Mouse (Mus musculus): Measurements from ENCODE around the gene Dnajc6.

Gene Dnajc6

DNA sequence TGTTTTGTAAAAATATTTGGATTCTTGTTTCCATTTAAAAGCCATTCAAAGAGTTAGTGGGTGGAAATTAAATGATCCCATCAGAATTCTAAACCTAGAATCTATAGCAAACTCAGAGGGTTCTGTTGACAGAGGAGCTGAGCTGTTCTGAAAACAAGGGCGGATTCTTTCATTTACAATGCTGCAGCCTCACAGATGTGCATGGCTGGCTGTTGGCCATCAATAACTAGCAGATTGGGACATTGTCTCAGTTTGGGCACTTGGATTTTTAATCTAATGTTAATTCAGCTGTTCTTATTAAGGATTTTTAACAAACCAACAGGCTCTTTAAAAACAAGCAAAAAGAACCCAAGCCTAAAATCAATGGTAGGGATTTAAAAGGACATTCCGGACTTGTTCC lies 75.7 kb downstream of the Dnajc6 start:
- DNase-seq, result no peak

DNA sequence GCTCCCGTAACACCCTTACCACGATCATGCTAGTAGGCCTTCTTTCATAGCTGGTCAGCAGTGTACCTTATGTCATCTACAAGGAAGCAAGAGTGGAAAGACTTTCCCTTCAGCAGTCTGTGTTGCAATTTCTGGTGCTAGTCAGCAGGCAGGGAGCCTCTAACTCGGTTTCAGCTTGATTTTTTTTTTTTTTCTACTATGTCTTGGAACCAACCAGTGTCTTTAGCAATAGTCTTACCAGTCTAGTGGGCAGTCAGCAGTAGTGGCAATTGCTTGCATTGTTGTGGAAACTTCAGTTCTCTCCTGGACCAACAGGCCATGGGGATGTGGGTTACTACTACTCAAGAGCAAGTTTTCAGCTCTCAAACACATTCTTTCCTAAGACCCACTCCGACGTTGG lies 78.9 kb downstream of the Dnajc6 start:
- no peak for DNase-seq

DNA sequence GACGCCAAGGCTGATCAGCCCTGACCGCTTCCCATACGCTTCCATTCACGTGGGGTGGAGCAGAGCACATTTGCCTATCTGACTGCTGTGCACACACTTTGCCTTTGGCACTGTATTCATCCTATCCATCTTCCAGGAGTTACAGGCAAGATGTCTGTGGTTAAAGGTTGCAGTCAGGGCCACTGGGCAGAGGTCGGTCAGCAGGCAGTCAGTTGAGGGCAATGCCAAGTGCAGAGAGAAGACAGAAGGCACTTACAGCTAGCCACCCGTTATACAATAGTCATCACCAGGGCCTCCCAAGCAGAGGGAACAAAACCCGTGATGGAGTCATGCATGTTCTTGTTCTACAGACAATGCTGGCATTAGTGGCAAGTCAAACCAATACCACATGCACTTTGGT lies 82.3 kb downstream of the Dnajc6 start:
- DNase-seq, result peak; percentile 41 to 76

DNA sequence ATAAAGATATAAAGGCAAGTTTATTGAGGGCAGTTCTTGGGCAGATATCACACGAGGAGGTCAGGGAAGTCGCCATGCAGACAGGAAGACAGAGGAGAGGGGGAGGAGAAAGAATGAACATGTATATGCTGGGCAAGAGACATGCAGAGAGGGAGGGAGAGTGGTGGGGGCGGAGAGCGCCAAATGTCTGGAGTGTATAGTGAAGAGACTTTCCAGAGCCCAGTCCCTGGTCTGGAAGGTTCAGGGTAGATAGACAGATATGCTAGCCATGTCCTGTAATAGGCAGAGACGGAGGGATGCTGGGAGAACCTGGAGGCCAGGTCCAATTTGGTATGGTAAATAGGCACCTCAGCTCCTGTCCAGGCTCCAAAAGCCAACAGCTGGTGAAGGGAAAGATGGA lies 83.1 kb downstream of the Dnajc6 start:
- no peak for DNase-seq

DNA sequence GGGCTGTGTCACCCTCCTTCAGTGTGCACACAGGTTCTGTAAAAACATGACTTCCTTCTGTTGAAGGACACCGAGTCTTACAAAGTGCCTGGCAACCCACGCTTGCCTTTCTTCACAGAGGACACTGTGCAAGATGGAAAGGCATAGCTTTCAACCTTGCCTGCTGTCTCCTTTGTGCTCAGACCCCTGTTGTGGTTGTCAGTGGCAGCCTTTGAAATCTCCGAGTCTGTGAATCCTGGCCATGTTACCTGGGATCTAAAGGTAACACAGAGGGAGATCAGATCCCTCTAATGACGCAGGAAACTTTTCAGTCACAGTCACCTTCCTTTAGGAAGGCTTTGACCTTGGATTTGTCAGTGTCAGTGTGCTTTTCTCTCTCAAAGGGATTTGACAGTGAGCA lies 84.7 kb downstream of the Dnajc6 start:
- DNase-seq, result no peak

DNA sequence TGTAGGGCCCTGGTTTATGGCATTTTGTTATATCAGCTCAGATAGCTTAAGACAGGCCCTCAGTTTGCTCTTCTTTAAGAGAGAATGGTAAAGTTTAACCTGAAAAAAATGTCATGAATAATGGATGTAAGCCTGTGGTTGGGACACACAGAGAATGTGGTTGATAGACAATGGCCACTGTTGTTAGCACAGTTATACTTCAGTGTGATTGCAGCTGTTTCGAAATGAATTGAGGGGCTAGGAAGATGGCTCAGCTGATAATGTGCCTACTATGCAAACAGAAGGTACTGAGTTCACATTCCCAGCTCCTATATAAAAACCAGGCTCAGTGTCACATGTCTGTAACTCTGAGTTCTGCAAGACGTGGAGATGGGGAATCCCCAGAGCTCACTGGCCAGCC lies 86.4 kb downstream of the Dnajc6 start:
- DNase-seq, result no peak

DNA sequence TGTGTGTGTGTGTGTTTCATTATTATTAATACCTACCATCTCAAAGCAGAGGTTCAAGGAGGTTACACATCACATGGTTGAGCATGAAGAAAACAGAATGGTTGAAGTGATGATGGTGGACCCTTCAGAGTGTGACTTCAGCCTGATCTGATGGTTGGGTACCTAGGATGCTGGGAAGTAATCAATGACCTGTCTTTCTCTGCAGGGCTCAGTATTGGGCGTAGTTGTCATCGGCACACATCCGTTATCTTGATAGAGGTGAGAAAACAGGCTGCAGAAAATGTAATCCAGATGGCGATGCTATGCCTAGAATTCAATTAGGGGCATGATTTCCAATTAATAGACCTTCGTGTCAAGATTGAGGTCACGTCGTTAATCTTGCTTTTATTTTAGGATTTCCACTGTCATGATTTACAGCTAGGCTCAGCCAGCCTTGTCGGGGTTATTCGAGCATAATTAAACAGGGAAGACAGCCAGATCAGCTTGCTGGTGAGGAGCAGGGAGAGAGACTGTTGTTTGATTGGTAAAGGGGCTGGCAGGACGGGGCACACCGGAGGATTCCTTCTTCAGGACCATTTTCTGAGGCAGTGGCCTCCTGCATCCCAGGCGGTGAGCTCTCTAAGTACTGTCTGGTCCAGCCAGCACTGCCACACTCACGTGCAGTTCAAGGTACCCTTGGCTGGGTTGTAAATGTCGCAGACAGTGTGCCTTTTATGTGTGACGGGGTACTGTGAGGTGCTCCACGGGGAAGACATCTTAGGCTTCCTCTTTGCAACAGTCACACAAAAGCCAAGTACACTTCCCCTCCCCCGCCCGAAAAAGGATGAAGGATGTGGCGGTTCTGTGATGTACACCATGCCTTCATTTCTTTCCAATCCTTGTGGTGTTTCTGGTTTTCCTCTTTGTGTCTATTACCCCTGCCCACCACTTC lies 88.3 kb downstream of the Dnajc6 start:
- no peak for DNase-seq

DNA sequence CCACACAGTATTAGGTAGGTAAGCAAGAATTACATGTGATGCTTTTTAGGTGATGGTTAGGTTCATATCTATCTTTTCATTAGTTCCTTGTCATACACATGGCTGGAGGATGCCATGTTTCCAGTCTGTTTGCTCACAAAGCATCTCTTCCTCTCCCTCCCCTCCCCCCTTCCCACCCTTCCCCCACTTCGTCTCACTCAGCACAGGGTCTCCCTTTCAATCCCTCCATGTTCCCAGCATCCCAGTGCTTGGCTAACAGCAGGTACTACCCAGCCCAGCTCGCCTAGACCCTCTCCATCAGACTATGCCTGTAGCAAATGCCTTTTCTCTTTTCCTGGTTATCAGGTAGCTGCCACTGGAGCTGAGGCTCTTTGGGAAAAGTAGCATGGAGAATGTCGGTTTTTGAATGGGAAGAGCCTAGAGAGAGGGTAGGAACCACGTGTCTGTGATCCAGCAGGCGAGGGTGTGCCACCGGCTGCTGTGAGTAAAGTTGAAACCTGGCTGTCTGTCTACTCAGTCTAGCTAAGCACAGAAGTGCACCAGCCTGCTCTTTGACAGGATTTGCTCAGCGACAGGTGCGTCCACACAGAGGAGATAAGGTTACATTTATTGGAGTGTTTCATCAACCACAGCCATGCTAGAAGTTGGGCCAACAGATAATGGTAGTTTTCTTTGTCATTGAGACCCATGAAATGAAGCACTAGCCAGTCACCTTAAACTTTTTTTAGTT lies 89.2 kb downstream of the Dnajc6 start:
- no peak for DNase-seq

DNA sequence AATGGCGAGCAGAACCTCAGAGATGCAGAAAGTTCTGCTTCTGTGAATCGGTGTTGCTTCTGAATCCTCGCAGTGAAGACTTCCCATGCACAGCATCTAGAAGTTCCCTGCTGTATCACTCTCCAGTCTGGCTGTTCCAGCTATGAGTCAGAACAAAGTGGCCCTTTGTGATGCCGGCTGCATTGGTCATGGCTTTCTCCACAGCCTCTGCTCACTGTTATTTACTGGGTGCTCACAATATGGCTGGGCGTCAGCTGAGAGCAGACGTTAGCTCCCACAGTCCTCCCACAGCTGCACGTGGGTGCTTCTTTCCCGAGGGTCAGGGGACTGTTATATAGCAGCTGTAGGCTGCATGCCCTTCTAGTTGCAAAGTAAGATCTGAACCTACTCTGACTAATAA lies 92.5 kb downstream of the Dnajc6 start:
- DNase-seq, result no peak

DNA sequence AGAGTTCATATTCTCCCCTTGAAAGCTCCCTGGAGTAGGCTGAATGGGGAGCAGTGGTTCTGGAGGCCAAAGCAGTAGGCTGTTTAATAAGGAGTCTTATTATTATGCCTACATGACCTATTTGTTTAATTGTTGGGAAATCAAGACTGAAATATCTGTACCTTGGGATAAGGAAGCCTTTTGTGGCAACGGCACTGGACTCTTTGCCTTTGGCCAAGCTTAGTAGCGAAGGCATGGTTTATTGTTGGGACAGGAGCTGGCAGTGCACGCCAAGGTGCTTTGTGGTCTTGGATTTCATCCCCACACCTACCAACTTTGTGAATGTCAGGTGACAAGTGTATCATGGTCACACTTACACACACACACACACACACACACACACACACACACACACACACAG lies 93.3 kb downstream of the Dnajc6 start:
- DNase-seq, result no peak

DNA sequence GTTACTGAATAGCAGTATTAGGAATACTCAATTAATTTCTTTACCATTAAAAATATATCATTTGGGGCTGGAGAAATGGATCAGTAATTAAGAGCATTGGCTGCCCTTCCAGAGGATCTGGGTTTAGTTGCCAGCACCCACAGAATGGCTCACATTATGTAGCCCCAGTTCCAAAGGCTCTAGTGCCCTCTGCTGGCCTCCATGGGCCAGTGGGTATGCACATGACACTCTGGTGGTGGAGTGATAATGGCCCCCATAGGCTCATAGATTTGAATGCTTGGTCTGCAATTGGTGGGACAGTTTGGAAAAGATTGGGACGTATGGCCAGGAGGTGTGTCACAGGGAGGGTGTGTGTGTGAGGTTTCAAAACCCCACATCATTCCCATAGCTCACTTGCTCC lies 95.0 kb downstream of the Dnajc6 start:
- DNase-seq, result no peak

DNA sequence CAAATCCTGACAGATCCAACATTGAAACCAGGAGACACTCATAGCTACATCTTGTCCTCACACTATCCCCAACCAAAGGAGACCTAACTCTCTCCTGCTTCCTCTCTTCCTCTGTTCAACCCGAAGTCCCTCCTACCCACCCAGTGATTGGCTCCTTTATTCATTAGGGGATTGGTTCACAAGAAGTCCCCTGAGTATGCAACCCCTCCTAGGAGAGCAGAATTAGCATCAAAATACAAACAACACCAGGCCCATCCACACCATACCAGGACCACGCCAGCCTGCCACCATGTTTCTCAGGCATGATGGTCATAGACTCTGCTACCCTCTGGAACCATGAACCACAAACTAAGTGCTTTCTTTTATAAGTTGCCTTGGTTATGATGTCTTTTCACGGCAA lies 96.0 kb downstream of the Dnajc6 start:
- no peak for DNase-seq

DNA sequence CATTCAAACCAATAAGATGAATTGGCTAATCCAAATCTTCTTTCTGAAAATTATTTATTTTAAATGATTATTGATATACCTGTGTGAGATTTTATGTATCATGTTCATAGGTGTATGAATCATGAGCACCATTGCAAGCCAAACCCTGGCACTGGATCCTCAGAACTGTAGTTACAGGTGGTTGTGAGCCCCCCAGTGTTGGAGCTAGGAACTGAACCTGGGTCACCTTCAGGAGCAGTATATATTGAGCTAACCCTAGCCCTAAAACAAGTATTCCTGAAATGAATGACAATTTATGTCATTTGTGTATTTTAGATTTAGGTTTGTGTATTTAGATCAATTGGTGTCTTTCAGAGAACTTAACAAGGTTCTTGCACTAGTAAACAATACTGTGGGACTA lies 105.3 kb downstream of the Dnajc6 start:
- DNase-seq, result peak; percentile 33 to 45

DNA sequence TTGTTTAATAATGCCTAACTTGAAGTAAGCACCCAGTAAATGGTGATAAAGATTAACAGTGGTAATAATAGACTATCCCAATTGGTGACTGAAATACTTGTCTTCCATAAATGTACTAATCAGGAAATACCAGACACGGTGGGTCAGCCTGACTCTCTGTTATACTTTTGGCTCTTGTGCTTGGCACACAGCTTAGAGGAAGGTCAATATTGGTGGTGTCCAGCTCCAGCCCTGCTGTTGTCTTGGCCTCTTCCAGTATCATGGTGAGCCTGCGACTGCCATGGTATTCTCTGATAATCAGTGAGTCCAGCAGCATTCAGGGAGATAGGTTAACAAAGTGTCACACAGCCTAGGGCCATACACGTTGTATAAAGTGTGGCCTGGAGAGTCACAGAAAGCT lies 107.2 kb downstream of the Dnajc6 start:
- no peak for DNase-seq

DNA sequence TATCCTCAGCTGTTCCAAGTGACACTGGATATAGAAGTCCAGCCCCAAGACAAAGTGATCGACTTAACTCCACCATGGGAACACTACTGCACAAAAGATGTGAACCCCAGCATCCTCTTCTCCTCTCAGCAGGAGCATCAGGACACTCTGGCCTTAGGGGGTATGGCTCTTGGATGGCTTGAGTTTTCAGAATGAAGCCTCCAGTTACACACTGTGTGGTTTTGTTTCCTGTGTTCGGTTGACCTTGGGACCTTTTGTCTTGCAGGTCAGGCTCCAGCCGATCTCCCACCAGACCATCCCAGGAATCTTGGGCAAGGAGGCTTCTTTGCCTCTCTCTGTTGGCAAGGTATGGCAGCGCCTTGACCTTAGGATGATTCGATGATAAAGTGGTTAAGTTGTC lies 120.1 kb downstream of the Dnajc6 start:
- DNase-seq, result no peak

DNA sequence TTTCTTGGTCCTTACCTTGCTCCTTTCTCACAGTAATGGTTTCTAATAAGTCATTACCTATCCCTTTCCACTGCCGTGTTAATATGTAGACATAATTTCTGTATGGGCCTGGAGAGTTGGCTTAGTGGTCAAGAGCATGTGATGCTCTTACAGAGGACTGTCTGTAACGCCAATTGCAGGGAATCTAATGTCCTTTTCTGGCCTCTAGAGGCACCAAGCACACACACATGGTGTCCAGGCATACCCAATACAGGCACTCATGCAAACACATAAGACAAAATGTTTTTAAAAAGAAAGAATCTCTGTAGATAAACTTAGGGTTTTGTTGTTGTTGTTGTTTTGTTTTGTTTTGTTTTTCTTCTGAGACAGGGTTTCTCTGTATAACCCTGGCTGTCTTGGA lies 121.3 kb downstream of the Dnajc6 start:
- no peak for DNase-seq

DNA sequence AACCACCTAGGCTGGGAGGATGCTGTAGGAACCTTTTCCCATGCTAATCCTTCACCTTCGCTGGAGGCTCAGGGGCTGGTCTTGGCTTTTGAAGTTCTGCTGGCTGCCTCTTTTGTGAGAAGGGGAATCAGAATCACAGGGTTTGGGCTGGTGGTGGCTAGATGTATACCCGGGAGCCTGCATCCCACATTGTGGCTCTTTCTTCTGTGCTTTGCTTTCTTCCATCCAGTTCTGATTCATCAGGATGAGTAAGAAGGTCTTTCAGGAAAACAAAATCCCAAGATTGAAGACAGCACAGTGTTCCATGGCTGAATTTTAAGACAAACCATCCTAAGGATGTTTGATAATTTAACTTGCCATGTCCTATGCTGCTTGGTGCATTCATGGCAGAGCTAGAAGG lies 123.8 kb downstream of the Dnajc6 start:
- no peak for DNase-seq

DNA sequence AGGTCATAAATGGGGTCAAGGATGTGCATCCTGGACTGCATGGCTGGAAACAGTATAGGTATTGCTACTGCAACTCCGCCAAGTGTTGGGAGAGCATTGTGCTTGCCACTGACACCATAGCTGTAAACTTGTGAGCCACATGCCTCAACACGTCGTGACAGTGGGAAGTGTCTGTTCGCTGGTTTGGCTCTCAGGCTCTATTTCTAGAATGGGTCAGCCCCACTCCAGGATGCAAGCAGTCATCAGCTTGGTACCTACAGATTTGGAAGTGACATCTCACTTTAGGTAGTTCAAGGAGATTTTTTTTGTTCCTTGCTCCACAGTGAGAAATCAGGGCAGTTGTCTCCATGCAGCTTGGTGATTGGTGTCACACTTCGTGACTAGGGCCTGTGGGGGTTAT lies 124.8 kb downstream of the Dnajc6 start:
- no peak for DNase-seq

DNA sequence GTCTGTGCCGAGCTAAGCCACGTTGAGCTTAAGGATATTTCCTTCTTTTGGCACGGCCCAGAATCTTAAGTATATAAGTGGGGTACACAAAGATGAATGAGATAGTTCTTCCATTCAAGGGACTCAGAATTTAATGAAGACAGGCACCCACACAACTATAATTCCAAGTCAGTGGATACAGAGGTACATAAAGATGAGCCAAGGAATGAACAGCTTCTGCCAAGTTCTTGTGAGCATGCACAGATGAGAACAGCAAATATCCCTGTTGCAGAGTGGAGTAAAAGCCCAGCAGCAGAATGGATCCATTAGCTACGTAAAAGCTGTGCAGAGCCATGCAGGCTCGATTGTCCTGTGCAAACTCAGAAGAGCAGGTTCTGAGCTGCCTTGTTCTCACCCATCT lies 128.8 kb downstream of the Dnajc6 start:
- DNase-seq, result no peak

DNA sequence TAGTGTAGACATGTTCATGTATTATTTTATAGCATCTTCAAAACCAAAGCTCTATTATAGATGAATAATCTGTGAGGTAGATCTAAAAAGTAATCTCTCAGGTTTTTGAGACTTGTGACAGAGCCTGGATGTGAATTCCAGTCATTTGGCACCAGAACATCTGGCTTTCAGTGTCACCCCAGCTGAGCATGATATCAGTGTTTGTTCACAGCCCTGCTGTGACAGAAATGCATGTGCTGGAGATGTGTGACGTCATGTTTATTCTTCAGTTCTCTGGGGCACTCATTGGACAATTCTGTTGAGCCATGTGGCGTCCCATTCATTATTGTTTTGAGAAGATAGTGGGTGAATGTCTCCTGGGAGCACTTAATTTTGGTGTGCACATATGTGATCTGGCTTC lies 139.1 kb downstream of the Dnajc6 start:
- DNase-seq, result no peak

DNA sequence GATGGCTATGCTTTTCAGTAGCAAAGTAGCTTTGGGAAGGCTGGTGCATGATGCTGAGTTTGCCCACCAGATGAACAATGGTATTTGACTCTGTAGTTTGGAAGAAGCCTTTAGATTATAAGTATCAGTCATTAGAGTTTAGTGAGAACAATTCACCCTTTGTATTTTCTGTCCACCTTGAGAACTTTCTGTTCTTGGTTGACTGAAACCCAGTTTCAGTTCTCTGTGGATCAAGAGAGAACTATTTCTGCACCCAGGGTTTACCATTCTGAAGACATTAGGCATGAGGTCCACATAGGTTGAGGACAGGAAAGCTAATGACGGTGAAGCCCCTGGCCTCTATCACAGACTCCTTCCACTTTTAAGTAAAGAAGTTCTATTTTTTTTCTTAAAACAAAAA lies 141.0 kb downstream of the Dnajc6 start:
- DNase-seq, result no peak

DNA sequence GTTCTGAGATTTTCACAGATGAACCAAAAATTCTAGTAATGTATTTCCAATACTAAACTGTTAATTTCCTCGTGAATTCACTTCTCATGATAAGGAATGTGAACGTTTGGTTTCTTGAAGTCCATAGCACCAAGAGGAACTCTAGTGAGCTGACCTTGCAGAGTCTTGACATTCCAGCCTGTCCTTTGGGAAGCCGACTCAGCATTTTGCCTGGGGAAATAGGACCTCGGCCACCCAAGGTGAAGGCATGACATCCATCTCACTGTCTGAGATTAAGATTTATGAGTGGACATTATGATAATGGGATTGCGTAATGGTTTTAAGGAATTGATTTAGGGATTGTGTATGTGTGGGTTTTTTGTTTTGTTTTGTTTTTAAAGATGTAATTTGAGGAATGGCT lies 144.2 kb downstream of the Dnajc6 start:
- DNase-seq, result no peak

DNA sequence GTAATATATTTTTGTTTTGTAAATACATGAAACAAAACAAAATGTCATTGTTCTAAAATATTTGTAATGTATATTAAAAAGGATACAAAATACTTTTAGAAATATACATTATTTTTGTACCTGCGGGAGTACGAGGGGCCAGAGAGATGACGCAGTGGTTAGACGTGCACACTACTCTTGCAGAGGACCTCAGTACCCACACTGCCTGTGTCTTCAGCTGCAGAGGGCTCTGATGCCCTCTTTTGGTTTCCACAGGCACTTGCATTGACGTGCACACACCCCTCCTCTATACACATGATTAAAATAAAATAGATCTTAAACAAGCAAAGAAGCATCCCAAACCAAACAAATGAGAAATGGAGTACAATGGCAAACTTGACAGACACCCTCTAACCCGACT lies 146.3 kb downstream of the Dnajc6 start:
- DNase-seq, result no peak

DNA sequence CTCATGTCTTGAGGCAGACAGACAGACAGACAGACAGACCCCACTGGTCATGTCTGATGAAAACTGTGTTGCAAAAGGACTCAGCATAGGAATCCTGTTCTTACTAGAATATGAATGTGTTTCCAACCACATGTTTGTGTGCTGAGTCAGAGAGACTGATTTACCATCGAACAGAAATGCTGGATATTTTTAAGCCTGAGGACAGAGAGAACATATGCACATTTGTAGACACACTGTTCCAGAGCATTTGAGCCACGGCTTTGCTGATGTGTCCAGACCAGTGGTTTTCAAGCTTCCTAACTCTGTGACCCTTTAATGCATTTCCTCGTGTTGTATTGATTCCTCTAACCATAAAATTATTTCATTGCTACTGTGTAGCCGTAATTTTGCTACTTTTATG lies 146.8 kb downstream of the Dnajc6 start:
- DNase-seq, result no peak

DNA sequence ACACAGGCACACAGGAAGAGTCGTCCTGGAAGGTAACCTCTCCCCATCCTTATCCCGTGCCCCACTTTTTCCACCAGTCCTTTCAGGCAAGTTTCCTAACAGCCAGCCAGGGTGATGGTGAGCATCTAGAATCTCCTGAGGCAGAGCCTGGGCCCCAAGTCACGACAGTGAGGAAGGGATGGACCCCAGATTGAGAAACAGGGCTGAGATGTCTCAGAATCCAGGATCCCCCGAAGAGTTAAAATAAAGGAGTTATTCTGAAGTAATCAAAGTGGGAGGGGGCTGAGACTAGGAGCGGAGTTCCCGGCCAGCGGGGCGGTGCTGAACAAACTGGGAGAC lies 150.4 kb downstream of the Dnajc6 start:
- no peak for DNase-seq

Measured in kidney, postnatal 25 days (tissue).